Mouse (Mus musculus): ENCODE measurements around the gene Mysm1. TPM values are rescaled to one million over a fixed set of nuclear protein-coding genes. Genes with fewer than 3 reads are reported as not detected.

Gene Mysm1
- total RNA-seq, 2 experiments from 2014 or later, result 8.2 to 9.8 TPM

GRCm38 (mm10) chr4:94900744-94901143, 78.2 kb downstream of the Mysm1 start:
- peak; percentile 73 for TF ChIP-seq CTCF (IDR thresholded peaks at IDR 0.05)
- Histone ChIP-seq H3K4me3 (no peak overlapping the region), H3K27ac (no peak overlapping the region)
- intact Hi-C loops (cut with DNase I), result loop anchor here (5.0 kb wide), 1 partner anchor 233 kb away; no protein-coding TSS in a partner anchor
- no peak for DNase-seq

Other genes with a start within 250 kb of the Mysm1 start
- 10 to 100 TPM; 14.4 to 17.0 TPM for gene Tek, start 239.8 kb downstream of the Mysm1 start, total RNA-seq (2021)
- 1 to 10 TPM in 1 of 2 experiments, under 1 TPM in 1; 0.54 to 1.1 TPM for gene Eqtn, start 50.3 kb downstream of the Mysm1 start, total RNA-seq (2021)
- 10 to 100 TPM; 41.1 to 59.2 TPM for gene Jun, start 73.1 kb upstream of the Mysm1 start, total RNA-seq (2021)

Data from gastrocnemius, adult 2 months (tissue).